Mouse (Mus musculus): ENCODE measurements around the gene Gpc5. TPM values are rescaled to one million over a fixed set of nuclear protein-coding genes. Genes with fewer than 3 reads are reported as not detected.

The Gpc5 gene
- polyA plus RNA-seq, 1 experiment, result not detected

GRCm38 (mm10) chr14:116494285-116494850 is 1402.4 kb downstream of the Gpc5 start:
- 23% methylated on average over 1 of the region's 1 CpGs for WGBS

GRCm38 (mm10) chr14:116538216-116538615 is 1446.2 kb downstream of the Gpc5 start:
- 65% methylated on average over 3 of the region's 3 CpGs for WGBS
- no peak for DNase-seq (ENCODE audit: low read depth, low spot score)

More at GRCm38 (mm10) chr14:116494285-116494850, 1402.4 kb downstream of the Gpc5 start:
- DNase-seq (ENCODE audit: low read depth, low spot score), result no peak

- DNase-seq (ENCODE audit: low read depth, low spot score), result no peak
These were observed 1451.7 kb downstream of the Gpc5 start for GRCm38 (mm10) chr14:116543746-116544145.

- no peak for DNase-seq (ENCODE audit: low read depth, low spot score)
- WGBS, result 66% methylated on average over 5 of the region's 5 CpGs
These were observed 1459.4 kb downstream of the Gpc5 start for GRCm38 (mm10) chr14:116551401-116551800.

GRCm38 (mm10) chr14:116553316-116553715 is 1461.3 kb downstream of the Gpc5 start:
- 38% methylated on average over 7 of the region's 7 CpGs for WGBS

GRCm38 (mm10) chr14:116558141-116558800 is 1466.3 kb downstream of the Gpc5 start:
- no peak for DNase-seq (ENCODE audit: low read depth, low spot score)
- WGBS, result 74% methylated on average over 9 of the region's 9 CpGs

More at GRCm38 (mm10) chr14:116553316-116553715, 1461.3 kb downstream of the Gpc5 start:
- DNase-seq (ENCODE audit: low read depth, low spot score), result no peak

GRCm38 (mm10) chr14:116559990-116560389 is 1468.0 kb downstream of the Gpc5 start:
- 15% methylated on average over 1 of the region's 1 CpGs for WGBS
- no peak for DNase-seq (ENCODE audit: low read depth, low spot score)
